Mouse (Mus musculus) gastrocnemius, postnatal 25 days (tissue): ENCODE data around the gene 1700066M21Rik. TPM values are rescaled to one million over a fixed set of nuclear protein-coding genes. Genes with fewer than 3 reads are reported as not detected.

Source experiments
- DNase-seq: peaks from one replicate; pipeline ENCODE4 v3.0.0; 2022
- total RNA-seq, 2 experiments: library from RNA; stranded (reverse); gene quantifications; 1 replicate in 1 of 2; 2 replicates in 1 of 2; pipeline ENCODE4 v1.2.3; 2021

Gene 1700066M21Rik
- total RNA-seq, 2 experiments from 2014 or later, result 2.3 to 2.5 TPM

DNA sequence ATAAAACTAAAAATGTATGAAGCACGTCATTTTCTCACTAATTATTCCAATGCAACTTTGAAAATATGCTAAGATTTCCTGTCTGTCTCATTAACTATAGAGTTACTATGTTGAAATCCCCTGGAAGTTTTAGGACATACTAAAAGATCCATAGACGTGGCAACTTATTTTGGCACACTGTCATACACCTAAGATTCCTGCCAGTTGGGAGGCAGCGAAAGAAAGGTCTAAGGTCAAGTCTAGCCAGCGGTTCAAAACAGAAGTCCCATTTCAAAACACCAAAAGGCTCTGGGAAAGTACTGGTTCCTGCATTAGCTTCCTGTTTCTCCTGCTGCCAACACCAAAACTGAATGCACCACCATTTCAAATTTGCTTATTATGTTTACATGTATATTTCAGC is 15.0 kb downstream of the 1700066M21Rik start:
- no peak for DNase-seq

DNA sequence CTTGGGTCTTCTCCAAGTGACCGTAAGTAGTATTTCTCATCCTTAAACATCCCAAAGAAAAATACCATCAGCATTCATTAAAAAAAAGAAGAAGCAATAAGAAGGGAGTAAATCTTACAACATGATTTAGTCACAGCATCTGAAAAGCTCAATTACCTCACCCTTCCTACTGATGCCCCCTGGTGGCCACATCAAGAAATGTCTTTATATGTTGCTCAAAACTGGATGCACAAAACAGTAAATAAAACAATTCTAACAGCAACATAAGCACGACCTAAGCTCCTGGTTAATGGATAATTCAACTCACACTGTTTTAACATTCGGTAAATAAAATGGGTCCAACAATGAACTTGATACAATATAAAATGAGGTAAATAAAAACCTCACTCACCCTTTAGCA is 16.6 kb downstream of the 1700066M21Rik start:
- no peak for DNase-seq

- no peak for DNase-seq
Measured at GRCm38 (mm10) chr1:57400321-57400720, 22.9 kb downstream of the 1700066M21Rik start.

DNA sequence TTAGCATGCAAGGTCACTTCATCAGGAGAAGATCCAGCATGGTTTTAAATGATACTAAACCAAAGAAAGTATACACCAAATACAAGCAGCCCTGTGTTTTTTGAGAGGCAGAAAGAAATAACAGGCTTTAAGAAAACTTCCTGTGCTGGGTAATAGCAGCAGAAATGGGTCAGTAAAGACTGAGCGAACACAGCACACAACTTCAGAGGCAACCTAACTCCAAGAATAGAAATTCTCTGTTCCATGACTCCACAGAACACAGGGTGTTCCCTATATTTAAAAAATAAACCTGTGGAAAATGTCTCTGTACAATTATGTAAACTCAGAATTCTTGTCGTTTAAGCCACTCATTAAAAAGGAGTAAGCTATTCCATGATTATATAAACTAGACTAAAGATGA is 23.5 kb downstream of the 1700066M21Rik start:
- no peak for DNase-seq

GRCm38 (mm10) chr1:57402116-57402515 is 24.7 kb downstream of the 1700066M21Rik start:
- no peak for DNase-seq

DNA sequence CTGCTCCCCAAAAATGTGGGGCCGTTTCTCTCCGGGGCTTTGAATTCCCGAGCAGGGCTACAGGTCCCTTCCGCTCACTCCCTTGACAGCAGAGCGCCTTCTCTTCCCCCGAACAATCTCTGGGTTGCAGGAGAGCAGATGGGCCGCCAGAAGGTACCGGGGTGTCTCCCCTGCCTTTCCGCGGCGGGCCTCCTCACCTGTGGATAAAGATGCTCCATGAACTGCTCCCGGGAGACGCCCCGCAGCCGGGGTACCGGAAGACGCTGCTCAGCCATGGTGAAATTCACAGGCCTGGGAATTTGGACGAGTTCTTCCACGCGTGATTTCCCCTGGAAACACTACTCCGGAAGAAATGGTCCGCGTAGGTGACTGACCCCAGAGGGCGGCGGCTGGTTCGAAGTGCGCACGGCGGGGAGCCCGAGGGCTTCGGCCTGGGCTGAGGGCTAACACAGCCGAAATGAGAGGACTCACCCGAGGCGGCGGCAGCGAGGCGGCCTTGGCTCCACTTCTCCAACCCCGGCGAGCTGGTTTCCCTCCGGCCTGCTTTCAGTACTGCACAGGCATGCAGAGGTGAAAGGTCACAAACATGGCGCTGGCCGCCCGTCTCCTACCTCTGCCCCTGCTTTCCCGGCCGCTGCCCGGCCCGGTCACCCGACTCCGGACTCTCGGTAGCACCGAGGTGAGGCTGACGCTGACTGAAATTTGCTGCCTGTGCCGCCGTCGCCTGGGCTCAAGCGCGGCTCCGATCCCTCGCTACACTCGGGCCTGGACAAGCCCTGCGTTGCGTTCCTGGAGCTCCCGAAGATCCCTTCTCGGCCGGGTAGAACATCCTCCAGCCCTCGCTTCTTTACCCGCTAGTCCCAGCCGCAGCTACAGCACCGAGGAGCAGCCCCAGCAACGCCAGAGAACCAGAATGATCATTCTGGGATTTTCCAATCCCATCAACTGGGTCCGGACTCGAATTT is 29.0 kb downstream of the 1700066M21Rik start, which contains the start of the genes Maip1 and Tyw5:
Gene Maip1, plus strand, starts transcription at position 142 of the 965 bp plus-strand sequence.
Gene Tyw5, minus strand, starts transcription at position 915 of the 965 bp plus-strand sequence.
- peak; percentile 71 for DNase-seq

- DNase-seq, result no peak
Measured at GRCm38 (mm10) chr1:57408994-57409393, 31.6 kb downstream of the 1700066M21Rik start.

GRCm38 (mm10) chr1:57413397-57413796 is 36.0 kb downstream of the 1700066M21Rik start:
- DNase-seq, result no peak

DNA sequence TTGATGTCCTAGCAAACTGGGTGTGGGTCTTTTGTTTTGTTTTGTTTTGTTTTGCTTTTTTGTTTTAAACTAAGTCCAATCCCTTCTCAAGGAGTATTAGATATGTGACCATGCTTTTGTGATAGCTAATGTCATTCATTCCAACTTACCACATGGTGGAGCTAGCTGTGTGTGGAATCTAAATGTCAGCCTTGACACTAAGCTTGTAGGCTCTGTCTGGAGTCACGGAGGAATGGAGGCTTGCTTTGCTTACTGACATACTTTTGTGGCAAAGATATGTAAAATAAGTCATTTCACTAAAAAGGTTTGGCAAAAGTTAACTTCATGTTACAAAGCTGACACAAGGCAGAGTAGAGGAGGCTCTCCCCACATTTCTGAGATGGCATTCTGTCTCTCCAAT is 46.3 kb downstream of the 1700066M21Rik start:
- no peak for DNase-seq

- DNase-seq, result peak; percentile 78
Measured at GRCm38 (mm10) chr1:57428368-57429308, 51.2 kb downstream of the 1700066M21Rik start.

DNA sequence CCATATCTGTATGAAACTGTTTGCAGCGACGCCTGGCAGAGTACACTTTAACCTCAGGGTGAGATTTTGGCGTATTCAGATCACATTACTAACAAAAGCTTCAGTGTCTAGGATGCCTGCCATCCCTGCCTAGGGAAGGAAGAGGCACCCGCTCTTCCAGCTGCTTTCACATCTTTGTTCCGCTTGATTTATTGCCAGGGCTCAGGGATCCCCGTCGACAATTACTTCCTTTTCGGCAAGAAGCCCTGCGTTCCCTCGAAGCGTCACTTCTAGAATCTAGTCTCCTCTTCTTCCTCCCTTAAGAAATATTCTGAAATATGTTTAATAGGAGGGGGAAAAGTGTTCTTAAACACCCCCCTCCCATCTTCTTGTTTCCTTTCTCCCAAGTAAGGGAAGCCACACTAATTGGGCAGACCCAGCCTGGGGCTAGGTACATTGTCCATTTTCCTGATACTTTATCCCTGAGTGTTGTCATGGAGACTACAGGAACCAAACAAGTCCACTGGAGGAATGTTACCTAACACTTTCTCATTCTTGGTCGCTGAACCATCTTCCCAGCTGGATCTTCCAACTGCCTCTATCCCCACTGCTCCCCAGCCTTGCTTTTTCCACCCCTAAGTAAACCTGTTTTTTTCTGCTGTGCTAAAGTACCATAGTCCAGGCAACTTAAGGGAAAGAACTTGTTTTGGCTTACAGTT is 52.5 kb downstream of the 1700066M21Rik start:
- no peak for DNase-seq

DNA sequence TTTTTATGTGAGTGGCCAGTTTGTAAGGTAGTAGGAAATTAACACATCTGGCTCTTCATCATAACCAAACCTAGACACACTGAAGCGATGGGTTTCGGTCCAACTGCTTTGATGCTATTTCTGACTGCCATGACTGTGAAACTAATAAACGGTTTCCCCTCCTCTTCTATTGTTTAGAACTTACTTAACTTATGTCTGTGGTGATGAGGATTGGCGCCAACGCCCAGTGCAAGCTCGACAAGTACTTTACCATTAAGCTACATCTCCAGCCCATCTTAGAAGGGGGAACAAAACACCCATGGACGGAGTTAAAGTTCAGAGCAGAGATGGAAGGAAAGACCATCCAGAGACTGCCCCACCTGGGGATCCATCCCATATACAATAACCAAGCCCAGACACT is 55.7 kb downstream of the 1700066M21Rik start:
- DNase-seq, result no peak

Other genes starting within 250 kb of the 1700066M21Rik start
- gene Maip1, start 28.7 kb downstream of the 1700066M21Rik start, total RNA-seq, result 1 to 10 TPM; 7.0 to 8.2 TPM
- gene Tyw5, start 29.5 kb downstream of the 1700066M21Rik start, total RNA-seq, result 1 to 10 TPM; 4.5 to 4.6 TPM